Comparison of ENCODE assay signal across 1 mouse cellular context in the genomic region with DNA sequence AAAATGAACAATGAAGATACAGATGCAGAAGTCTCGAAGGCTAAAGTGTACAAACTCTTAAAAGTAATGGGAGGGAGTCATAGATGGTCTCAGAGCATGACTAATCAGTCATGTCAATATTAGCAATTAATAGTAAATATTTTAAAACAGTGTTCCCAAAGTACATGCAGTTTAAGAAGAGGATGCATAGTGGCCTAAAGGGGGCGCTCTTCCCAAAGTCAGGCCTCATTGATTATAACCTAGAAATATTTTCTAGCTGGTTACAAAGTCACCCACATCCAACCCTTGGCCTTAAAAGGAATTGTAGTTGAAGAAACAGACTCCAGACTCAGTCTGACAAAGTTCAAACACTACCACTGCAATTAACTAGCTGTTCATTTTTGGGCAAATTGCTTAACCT.
TF ChIP-seq lines count a peak whose summit lies in the region.

No protein-coding gene starts in this region.

TF ChIP-seq in CH12.LX, 34 proteins besides CTCF, POLR2A, EP300 and RAD21:
- TF ChIP-seq SIN3A (IDR thresholded peaks at IDR 0.05; ENCODE audit: low read length) (no peak), GABPA (IDR thresholded peaks at IDR 0.05; ENCODE audit: insufficient replicate concordance, low read depth, low read length) (no peak), NRF1 (IDR thresholded peaks at IDR 0.05; ENCODE audit: low read depth, low read length) (no peak), MAX (IDR thresholded peaks at IDR 0.05; ENCODE audit: low read length) (no peak), BHLHE40 (IDR thresholded peaks at IDR 0.05; ENCODE audit: low read depth, low read length) (no peak), MXI1 (IDR thresholded peaks at IDR 0.05; ENCODE audit: low read depth, low read length) (no peak)
